Mouse (Mus musculus): Measurements from ENCODE around the gene Sdk2. TPM values are rescaled to one million over a fixed set of nuclear protein-coding genes. Genes with fewer than 3 reads are reported as not detected.

Sdk2 gene
- 1 to 10 TPM; 2.0 to 2.2 TPM for total RNA-seq (2021)
- long read RNA-seq, experiment 1, partial matches to known transcripts: 0 of 1 reads
- long read RNA-seq, experiment 1, other reads (novel, unspliced or antisense): 1 of 1 reads
- long read RNA-seq, experiment 2, partial matches to known transcripts: 0 of 1 reads
- long read RNA-seq, experiment 2, other reads (novel, unspliced or antisense): 1 of 1 reads

DNA sequence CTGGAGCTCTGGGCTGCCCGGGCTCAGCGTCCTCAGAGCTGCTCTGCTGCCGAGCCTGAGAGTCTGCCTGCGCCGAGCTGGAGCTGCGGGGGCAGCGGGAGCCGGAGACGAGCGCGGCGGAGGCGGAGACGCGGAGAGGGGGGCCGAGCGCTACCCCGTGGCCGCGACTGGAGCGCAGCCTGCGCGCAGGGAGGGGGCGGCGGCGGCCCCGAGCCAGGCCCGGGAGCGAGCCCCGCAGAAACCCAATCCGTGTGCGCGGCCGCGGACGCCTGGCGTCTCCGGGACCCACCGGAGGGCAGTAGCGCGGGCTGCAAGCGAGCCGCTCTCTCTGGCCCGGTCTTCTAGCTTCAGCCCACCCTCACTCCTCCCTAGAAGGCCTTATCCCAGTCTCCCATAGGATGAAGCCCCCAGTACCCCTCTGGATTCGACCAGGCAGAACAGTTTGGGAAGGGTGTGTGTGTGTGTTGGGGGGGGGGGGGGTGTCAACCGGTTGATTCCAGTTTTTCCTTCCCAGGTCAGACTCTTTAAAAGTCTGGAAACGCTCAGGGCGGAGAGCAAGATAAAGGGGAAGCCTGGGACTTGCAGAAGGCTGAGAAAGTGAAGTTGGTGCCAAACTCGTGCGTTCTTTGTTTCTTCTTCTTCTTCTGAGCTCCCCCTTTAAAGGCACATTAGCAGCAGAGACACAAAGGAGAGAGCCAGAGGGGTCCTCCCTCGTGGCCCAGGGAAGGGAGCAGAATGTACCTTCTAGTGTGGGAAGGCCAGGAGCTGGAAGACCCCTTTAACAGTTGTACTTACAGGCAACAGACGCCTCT lies at the start of gene Sdk2:
TSS of gene Sdk2 (minus strand) at position 96 of the 812 bp plus-strand sequence.
- DNase-seq: peak; percentile 73 to 74
- intact Hi-C loops (cut with DNase I): loop anchor here (5.0 kb wide), 2 partner anchors 115 to 570 kb away; no protein-coding TSS in a partner anchor

DNA sequence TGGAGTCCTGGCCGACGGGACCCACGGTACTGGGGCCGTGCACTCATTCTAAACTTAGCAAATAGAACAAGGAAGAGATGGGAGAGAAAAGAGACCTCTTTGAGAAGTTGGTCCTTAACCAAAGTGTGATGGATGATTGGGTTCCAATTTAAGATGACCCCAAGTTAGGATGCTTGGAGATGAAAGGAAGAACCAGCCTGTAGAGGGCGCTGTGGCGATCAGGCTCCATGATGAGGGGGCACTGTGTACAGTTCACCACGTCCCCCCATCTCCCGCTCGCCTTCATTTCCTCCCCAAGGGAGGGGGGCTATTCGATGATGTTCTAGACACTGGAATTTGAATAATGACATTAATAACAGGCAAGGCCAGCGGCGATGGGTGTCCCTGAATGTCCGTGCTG lies 48.2 kb upstream of the Sdk2 start:
- intact Hi-C loops (cut with DNase I): no loop called here
- DNase-seq: no peak

- intact Hi-C loops (cut with DNase I): no loop called here
- no peak for DNase-seq
Observed at GRCm38 (mm10) chr11:114114674-114115073, 47.8 kb upstream of the Sdk2 start.

- intact Hi-C loops (cut with DNase I): no loop called here
- no peak for DNase-seq
Observed at GRCm38 (mm10) chr11:114110851-114111250, 44.0 kb upstream of the Sdk2 start.

GRCm38 (mm10) chr11:114093636-114094035 lies 26.8 kb upstream of the Sdk2 start:
- intact Hi-C loops (cut with DNase I): no loop called here
- DNase-seq: no peak

DNA sequence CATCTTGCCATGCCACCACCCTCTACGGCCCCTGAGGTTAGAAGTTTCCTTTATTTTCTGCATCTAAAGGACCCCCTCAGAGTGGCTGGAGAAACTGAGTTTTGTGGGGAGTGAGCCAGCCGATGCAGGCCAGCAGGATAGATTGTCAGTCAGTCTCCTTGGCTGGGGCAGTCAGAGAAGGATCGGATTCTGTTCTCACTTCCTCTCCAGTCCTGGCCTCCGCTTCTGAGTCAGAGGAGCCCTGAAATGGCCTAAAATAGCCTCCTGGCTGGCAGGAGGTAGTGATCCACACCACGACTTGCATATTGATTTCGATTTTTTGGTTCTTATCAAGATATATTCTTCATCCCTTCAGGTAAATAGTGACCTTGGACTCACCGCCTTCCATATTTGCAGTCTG lies 26.3 kb upstream of the Sdk2 start:
- intact Hi-C loops (cut with DNase I): no loop called here
- DNase-seq: no peak

DNA sequence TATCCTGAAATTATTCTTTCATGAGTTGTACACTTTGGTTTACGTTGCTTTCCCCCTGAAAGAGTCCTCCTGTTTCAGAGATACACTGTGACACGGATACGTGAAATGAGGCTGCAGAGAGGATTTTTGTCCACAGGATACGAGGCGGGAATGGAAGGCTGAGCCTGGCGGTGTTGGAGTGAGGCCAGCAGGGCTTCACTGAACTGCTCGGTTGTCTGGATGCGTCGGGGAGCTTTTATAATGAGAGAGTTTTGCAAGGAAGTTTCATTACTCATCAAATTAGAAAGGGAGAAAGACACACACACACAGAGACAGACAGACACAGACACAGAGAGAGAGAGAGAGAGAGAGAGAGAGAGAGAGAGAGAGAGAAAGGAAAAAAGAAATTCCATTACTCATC lies 13.8 kb upstream of the Sdk2 start:
- intact Hi-C loops (cut with DNase I): no loop called here
- DNase-seq: no peak

DNA sequence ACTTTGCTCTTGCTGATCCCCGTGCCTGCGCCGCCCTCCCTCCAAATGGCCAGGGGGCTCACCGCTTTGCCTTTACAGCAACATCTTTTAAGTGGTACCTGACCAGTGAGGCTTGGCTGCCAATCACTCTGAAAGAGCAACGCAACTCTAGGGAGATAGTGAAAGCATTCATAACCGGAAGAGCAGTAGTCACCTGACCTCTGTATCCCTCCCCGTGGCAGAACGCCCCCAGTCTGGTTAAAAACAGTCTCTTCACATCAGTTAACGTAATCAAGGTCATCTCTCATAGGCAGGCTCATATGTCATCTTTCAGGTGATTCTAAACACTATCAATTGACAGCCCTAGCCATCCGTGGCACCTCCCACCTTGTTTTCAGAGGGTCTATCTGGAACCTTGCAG lies 5.8 kb upstream of the Sdk2 start:
- intact Hi-C loops (cut with DNase I): loop anchor here (5.0 to 10.0 kb wide), 2 partner anchors 210 to 392 kb away; no protein-coding TSS in a partner anchor
- DNase-seq: no peak

- DNase-seq: peak; percentile 54 to 75
- intact Hi-C loops (cut with DNase I): loop anchor here (5.0 to 10.0 kb wide), 2 partner anchors 210 to 393 kb away; no protein-coding TSS in a partner anchor
Observed at GRCm38 (mm10) chr11:114071998-114072397, 5.2 kb upstream of the Sdk2 start.

- intact Hi-C loops (cut with DNase I): loop anchor here (5.0 to 10.0 kb wide), 2 partner anchors 211 to 394 kb away; no protein-coding TSS in a partner anchor
- no peak for DNase-seq
Observed at GRCm38 (mm10) chr11:114070881-114071280, 4.0 kb upstream of the Sdk2 start.

GRCm38 (mm10) chr11:114070131-114070530 lies 3.3 kb upstream of the Sdk2 start:
- DNase-seq: no peak
- intact Hi-C loops (cut with DNase I): loop anchor here (5.0 to 10.0 kb wide), 2 partner anchors 212 to 395 kb away; no protein-coding TSS in a partner anchor

GRCm38 (mm10) chr11:114068390-114068789 lies 1.5 kb upstream of the Sdk2 start:
- intact Hi-C loops (cut with DNase I): loop anchor here (2.0 to 5.0 kb wide), 3 partner anchors 114 to 569 kb away; no protein-coding TSS in a partner anchor
- DNase-seq: peak; percentile 50 to 63

GRCm38 (mm10) chr11:114066098-114066950 lies 522 bp downstream of the Sdk2 start:
- intact Hi-C loops (cut with DNase I): loop anchor here (5.0 kb wide), 2 partner anchors 116 to 571 kb away; no protein-coding TSS in a partner anchor
- DNase-seq: peak in 1 of 2 experiments; percentile 32

DNA sequence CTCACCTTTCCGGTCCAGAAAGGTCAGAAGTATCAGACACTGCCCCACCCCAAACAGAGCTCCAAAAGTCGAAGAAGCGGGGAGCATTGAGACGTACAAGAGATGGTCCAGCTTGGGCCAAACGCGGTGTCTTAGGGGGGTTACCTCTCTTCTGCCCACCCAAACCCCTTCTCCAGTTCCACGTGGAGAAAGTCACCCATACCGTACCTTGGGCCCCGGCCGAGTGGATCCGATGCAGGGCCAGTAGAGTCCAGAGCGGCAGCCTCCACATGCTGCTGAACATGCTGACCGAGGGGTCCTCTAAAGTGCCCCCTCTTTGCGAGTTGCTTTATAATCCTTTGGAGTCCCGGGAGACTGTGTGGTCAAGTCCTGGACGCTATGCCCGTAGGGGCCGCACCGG lies 1.2 kb downstream of the Sdk2 start:
- no peak for DNase-seq
- intact Hi-C loops (cut with DNase I): loop anchor here (5.0 kb wide), 2 partner anchors 117 to 572 kb away; no protein-coding TSS in a partner anchor

- intact Hi-C loops (cut with DNase I): loop anchor here (5.0 kb wide), 2 partner anchors 117 to 572 kb away; no protein-coding TSS in a partner anchor
- no peak for DNase-seq
Observed at GRCm38 (mm10) chr11:114064871-114065388, 1.9 kb downstream of the Sdk2 start.

GRCm38 (mm10) chr11:114061946-114062345 lies 4.9 kb downstream of the Sdk2 start:
- DNase-seq: no peak
- intact Hi-C loops (cut with DNase I): no loop called here

DNA sequence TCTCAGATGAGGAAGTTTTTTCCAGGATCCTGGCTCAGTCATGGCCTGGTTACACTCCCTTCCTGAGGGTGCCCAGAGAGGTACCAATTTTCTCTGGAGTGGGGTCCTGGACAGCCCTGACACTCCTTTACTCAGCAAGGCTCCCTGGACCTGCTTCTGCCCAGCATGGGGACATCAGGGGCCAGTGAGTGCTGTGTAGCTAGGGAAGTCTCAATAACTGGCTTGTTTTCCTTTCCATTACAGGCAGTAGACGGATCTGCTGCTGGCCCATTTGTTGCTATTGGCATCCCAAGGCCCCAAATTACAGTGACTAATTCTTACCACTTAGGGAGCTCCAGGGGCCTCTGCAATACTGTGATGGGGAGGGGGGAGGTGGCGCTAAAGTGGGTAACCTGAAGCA lies 5.6 kb downstream of the Sdk2 start:
- intact Hi-C loops (cut with DNase I): no loop called here
- no peak for DNase-seq

DNA sequence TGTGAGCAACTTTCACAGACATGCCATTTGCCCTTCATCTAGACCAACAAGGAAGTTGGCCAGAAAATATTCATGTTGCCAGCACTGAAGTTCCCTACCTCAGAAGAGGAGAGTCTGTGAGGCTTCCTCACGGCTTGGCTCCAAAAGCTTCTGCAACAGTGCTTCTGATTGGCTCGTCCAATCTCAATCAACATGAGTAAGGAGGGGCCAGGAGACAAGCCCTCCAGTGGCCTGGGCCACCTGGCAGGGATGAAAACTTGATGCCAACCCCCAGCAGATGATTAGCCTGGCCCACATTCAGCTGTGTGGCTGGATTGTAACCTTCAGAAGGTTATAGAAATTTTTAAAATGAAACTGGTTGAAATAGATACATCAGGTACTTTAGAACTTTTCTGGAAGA lies 10.5 kb downstream of the Sdk2 start:
- intact Hi-C loops (cut with DNase I): no loop called here

GRCm38 (mm10) chr11:114054581-114055315 lies 12.1 kb downstream of the Sdk2 start:
- intact Hi-C loops (cut with DNase I): no loop called here

More for the DNA sequence above, 10.5 kb downstream of the Sdk2 start:
- DNase-seq: no peak

More at GRCm38 (mm10) chr11:114054581-114055315, 12.1 kb downstream of the Sdk2 start:
- no peak for DNase-seq
